Mouse (Mus musculus): ENCODE measurements at regions not wholly inside any gene's neighbourhood (a gene's known extent, or its start where the extent isn't known, plus 50 kb on each side); places are given as distances from the start of the nearest gene placed in this dataset.

DNA sequence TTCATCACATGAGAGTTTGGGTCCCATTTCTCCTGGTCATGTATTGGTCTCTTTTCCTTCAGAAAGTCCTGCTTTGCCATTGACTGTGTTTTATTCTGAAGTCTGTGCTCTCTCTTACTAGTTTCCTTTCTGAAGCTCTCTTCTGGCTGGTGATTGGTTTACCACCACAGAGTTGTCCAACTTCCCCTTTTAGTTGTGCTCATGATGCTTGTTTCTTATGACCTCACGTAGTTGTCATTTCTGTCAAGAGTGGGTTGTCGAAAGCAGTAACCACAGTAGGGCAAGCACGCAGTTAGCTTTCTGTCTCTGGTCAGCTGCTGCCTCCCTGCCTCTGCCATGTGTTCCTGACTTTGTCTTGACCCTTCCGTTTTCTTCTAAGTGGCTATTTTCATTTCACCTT is 112.0 kb downstream of the Pabpc6 start:
- TF ChIP-seq CTCF (IDR thresholded peaks at IDR 0.05) (no peak), EP300 (IDR thresholded peaks at IDR 0.05) (no peak)

Measured in lung, postnatal 0 days (tissue).